Mouse (Mus musculus) embryonic fibroblast, embryonic 13.5 days (primary cell): ENCODE data around the gene Adamts2.

Experiments used
- CTCF ChIP-seq: IDR thresholded peaks from 2 replicates; pipeline ENCODE4 v1.5.1; 2011; ENCODE audit warnings: mild to moderate bottlenecking, control low read depth, low read length, moderate library complexity, borderline replicate concordance; ENCODE audit not compliant: insufficient read depth
- POLR2A ChIP-seq: IDR thresholded peaks from 2 replicates; pipeline ENCODE4 v1.6.1; 2011; ENCODE audit warnings: low read depth, mild to moderate bottlenecking, control low read depth, low read length, moderate library complexity

DNA sequence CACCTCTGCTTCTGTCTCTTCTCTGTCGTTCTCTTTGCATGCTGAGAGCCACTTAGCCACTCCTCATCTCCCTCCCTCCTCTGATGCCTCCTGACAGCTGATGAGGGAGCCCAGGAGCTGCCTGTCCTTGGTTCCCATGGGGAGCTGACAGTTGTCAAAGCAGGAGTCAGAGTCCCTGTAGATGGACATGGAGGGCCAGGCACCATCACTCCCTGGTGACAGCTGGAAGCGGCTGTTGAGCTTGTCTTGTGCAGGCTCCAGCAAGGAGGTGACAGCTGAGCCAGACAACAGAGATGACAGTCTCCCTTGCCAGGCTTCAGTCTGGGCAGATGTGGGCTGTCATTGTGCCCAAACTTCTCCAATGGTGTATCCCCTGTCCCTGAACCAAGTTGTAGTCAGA, 144.6 kb downstream of the Adamts2 start:
- TF ChIP-seq CTCF (no peak), POLR2A (no peak)
